Mouse (Mus musculus): Measurements from ENCODE around the gene Atp6v0a1. TPM values are rescaled to one million over a fixed set of nuclear protein-coding genes. Genes with fewer than 3 reads are reported as not detected.

Atp6v0a1 gene
- polyA plus RNA-seq, 2 experiments, result 32.7 to 60.9 TPM

DNA sequence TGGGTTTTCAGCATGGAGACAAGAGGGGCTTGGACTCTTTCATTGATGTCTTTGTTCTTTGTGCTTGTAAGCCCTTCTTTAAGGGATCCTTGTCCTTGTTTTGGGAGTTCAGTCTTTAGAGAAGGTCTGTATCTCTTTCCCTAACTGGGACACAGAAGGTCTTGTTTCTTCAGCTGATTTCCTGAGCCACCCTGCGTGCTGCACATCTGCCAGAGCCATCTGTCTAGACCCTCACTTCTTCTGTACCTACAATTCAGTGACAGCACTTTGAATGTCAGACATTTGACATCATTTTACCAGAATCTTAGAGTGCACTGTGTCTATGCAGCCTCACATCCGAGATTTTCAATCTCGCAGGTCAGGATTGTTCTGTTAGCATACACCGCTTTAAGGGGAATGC is 36.6 kb downstream of the Atp6v0a1 start:
- Histone ChIP-seq H3K4me1 (ENCODE audit: control insufficient read depth, insufficient read depth, low read length) (no peaks in the 10 kb centered on the region), H3K4me3 (replicated peaks; ENCODE audit: low read length) (no peak overlapping the region), H3K9me3 (ENCODE audit: control insufficient read depth, low read length) (no peaks in the 10 kb centered on the region), H3K27ac (replicated peaks; ENCODE audit: low read depth, low read length) (no peak overlapping the region), H3K9ac (ENCODE audit: low read depth, low read length, severe bottlenecking) (no peak overlapping the region), H3K4me2 (replicated peaks; ENCODE audit: low read depth, low read length, severe bottlenecking) (no peak overlapping the region), H3K27me3 (ENCODE audit: control insufficient read depth, insufficient read depth, low read length) (no peaks in the 10 kb centered on the region), H3K36me3 (ENCODE audit: control insufficient read depth, insufficient read depth, low read length) (peaks cover 92% of the 10 kb centered on the region)
- no peak for TF ChIP-seq POLR2A (IDR thresholded peaks at IDR 0.05; ENCODE audit: borderline replicate concordance, extremely low read depth, insufficient read depth, insufficient read length)
- DNase-seq (ENCODE audit: low spot score) (no peak), ATAC-seq (ENCODE audit: low FRiP score, low read depth) (no peak)
- 93% methylated on average over 4 of the region's 4 CpGs for WGBS

DNA sequence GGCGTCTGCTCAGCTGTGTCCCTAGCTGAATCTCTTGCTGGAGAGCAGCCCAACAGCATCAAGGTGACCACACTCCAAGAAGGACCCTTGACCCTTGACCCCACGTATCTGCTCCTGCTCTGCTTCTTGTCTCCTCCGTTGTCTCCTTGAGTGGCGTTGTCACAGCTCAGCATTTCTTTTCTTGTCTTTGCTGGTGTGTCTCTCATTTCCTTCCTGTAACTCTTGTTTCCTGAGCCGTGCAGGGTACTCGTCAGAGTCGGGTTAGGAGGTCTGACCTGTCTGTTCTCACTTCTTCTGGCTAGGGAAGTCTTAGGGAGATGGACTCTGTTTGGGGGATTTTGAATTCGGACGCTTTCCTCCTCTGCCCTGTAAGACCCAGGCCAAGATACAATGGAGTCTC is 37.2 kb downstream of the Atp6v0a1 start:
- H3K9me3 ChIP-seq (ENCODE audit: control insufficient read depth, low read length), result no peaks in the 10 kb centered on the region
- 81% methylated on average over 9 of the region's 9 CpGs for WGBS
- no peak overlapping the region for H3K9ac ChIP-seq (ENCODE audit: low read depth, low read length, severe bottlenecking)
- no peaks in the 10 kb centered on the region for H3K4me1 ChIP-seq (ENCODE audit: control insufficient read depth, insufficient read depth, low read length)
- ATAC-seq (ENCODE audit: low FRiP score, low read depth) (no peak), DNase-seq (ENCODE audit: low spot score) (no peak)
- no peak overlapping the region for H3K4me3 ChIP-seq (replicated peaks; ENCODE audit: low read length)
- no peak for TF ChIP-seq POLR2A (IDR thresholded peaks at IDR 0.05; ENCODE audit: borderline replicate concordance, extremely low read depth, insufficient read depth, insufficient read length)
- no peak overlapping the region for H3K27ac ChIP-seq (replicated peaks; ENCODE audit: low read depth, low read length)
- H3K27me3 ChIP-seq (ENCODE audit: control insufficient read depth, insufficient read depth, low read length), result no peaks in the 10 kb centered on the region
- H3K36me3 ChIP-seq (ENCODE audit: control insufficient read depth, insufficient read depth, low read length), result peaks cover 90% of the 10 kb centered on the region
- no peak overlapping the region for H3K4me2 ChIP-seq (replicated peaks; ENCODE audit: low read depth, low read length, severe bottlenecking)

DNA sequence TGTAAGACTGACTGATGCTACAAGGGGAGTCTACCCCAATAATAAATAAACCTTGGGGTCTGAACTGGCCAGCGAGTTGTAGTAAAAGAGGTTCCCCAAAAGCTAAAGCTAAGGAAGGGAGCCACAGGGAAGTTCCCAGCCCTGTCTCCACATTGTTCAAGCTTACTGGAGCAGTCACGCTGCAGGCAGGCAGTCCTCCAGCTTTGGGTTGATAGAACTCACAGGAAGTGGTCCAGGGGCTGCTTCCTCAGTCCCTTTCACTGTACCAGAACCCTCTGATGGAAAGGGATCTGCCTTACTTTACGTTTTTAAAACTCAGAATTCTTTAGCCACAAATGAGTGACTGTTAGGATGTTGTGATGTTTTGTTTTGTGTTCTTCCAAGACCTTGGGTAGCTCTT is 38.2 kb downstream of the Atp6v0a1 start:
- H3K4me2 ChIP-seq (replicated peaks; ENCODE audit: low read depth, low read length, severe bottlenecking), result no peak overlapping the region
- 86% methylated on average over 3 of the region's 3 CpGs for WGBS
- H3K36me3 ChIP-seq (ENCODE audit: control insufficient read depth, insufficient read depth, low read length), result peaks cover 89% of the 10 kb centered on the region
- DNase-seq (ENCODE audit: low spot score) (no peak), ATAC-seq (ENCODE audit: low FRiP score, low read depth) (no peak)
- H3K27ac ChIP-seq (replicated peaks; ENCODE audit: low read depth, low read length), result no peak overlapping the region
- no peaks in the 10 kb centered on the region for H3K4me1 ChIP-seq (ENCODE audit: control insufficient read depth, insufficient read depth, low read length)
- H3K27me3 ChIP-seq (ENCODE audit: control insufficient read depth, insufficient read depth, low read length), result no peaks in the 10 kb centered on the region
- no peak for TF ChIP-seq POLR2A (IDR thresholded peaks at IDR 0.05; ENCODE audit: borderline replicate concordance, extremely low read depth, insufficient read depth, insufficient read length)
- no peaks in the 10 kb centered on the region for H3K9me3 ChIP-seq (ENCODE audit: control insufficient read depth, low read length)
- H3K9ac ChIP-seq (ENCODE audit: low read depth, low read length, severe bottlenecking), result no peak overlapping the region
- no peak overlapping the region for H3K4me3 ChIP-seq (replicated peaks; ENCODE audit: low read length)

DNA sequence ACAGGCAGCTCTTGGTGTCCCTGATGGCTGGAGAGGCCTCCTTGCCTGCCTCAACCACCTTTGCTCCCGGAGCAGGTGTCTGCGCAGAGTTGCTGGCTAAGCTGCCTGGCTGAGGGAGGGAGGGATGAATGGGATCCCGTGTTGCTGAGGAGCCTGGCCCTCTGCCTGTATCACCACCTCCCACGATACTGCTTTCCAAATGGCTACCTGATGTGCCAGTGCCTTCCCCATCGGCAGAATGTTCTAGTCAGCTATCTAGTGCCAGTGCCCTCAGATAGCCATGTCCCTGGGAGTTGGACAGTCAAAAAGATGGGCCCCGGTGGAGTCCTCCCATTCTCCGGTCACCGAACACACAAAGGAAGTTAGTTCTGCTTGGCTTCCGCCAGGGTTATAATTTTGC is 41.1 kb downstream of the Atp6v0a1 start:
- no peak overlapping the region for H3K4me2 ChIP-seq (replicated peaks; ENCODE audit: low read depth, low read length, severe bottlenecking)
- H3K9ac ChIP-seq (ENCODE audit: low read depth, low read length, severe bottlenecking), result no peak overlapping the region
- no peaks in the 10 kb centered on the region for H3K27me3 ChIP-seq (ENCODE audit: control insufficient read depth, insufficient read depth, low read length)
- no peak for TF ChIP-seq POLR2A (IDR thresholded peaks at IDR 0.05; ENCODE audit: borderline replicate concordance, extremely low read depth, insufficient read depth, insufficient read length)
- no peaks in the 10 kb centered on the region for H3K9me3 ChIP-seq (ENCODE audit: control insufficient read depth, low read length)
- peaks cover 63% of the 10 kb centered on the region for H3K36me3 ChIP-seq (ENCODE audit: control insufficient read depth, insufficient read depth, low read length)
- DNase-seq (ENCODE audit: low spot score) (no peak), ATAC-seq (ENCODE audit: low FRiP score, low read depth) (no peak)
- no peak overlapping the region for H3K4me3 ChIP-seq (replicated peaks; ENCODE audit: low read length)
- H3K27ac ChIP-seq (replicated peaks; ENCODE audit: low read depth, low read length), result no peak overlapping the region
- WGBS, result 93% methylated on average over 9 of the region's 9 CpGs
- H3K4me1 ChIP-seq (ENCODE audit: control insufficient read depth, insufficient read depth, low read length), result no peaks in the 10 kb centered on the region

DNA sequence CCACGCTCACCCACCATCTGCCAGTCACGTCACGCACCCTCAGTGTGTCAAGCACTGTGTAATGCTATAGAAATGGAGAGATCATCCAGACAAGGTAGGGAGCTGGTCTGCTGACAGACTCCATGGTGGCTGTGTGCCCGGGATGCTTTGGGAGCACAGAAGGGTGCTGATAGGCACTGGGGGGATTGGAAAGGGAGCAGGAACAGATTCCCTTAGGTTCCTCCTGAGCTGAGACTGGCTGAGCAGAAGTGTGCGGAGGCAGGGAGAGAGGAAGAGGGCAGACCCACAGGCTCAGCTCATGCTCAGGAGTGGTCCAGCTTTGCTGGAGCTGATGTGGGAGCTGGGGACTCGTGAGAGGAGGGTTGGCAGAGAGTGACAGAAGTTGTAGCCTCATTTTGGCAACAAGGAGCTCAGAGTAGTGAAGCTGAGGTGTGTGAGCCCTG is 41.8 kb downstream of the Atp6v0a1 start:
- H3K4me2 ChIP-seq (replicated peaks; ENCODE audit: low read depth, low read length, severe bottlenecking), result no peak overlapping the region
- H3K9me3 ChIP-seq (ENCODE audit: control insufficient read depth, low read length), result no peaks in the 10 kb centered on the region
- H3K27ac ChIP-seq (replicated peaks; ENCODE audit: low read depth, low read length), result no peak overlapping the region
- no peak for ATAC-seq (ENCODE audit: low FRiP score, low read depth)
- H3K4me1 ChIP-seq (ENCODE audit: control insufficient read depth, insufficient read depth, low read length), result no peaks in the 10 kb centered on the region
- TF ChIP-seq POLR2A (IDR thresholded peaks at IDR 0.05; ENCODE audit: borderline replicate concordance, extremely low read depth, insufficient read depth, insufficient read length), result no peak
- H3K27me3 ChIP-seq (ENCODE audit: control insufficient read depth, insufficient read depth, low read length), result no peaks in the 10 kb centered on the region
- 85% methylated on average over 6 of the region's 6 CpGs for WGBS
- H3K9ac ChIP-seq (ENCODE audit: low read depth, low read length, severe bottlenecking), result no peak overlapping the region
- no peak for DNase-seq (ENCODE audit: low spot score)
- no peak overlapping the region for H3K4me3 ChIP-seq (replicated peaks; ENCODE audit: low read length)
- H3K36me3 ChIP-seq (ENCODE audit: control insufficient read depth, insufficient read depth, low read length), result peaks cover 58% of the 10 kb centered on the region

DNA sequence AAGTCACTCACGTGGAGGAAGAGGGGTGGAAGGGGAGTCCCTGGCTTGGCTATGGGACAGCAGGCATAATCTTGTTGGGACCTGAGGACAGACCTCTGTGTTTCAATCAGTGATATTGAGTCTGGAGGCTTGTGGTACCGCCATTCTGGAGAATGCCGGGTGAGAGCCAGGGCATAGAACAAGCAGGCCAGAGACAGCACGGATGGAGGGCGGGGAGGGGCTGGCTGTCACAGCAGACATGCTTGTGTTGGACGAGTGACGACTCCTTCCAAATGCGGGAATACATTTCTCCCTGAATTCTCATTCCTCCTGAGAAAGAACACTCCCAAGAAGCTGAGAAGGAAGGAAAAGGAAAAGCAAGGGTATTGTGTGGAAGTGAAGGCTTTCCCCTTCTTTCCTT is 42.4 kb downstream of the Atp6v0a1 start:
- no peaks in the 10 kb centered on the region for H3K4me1 ChIP-seq (ENCODE audit: control insufficient read depth, insufficient read depth, low read length)
- H3K27ac ChIP-seq (replicated peaks; ENCODE audit: low read depth, low read length), result no peak overlapping the region
- H3K9ac ChIP-seq (ENCODE audit: low read depth, low read length, severe bottlenecking), result no peak overlapping the region
- H3K4me2 ChIP-seq (replicated peaks; ENCODE audit: low read depth, low read length, severe bottlenecking), result no peak overlapping the region
- TF ChIP-seq POLR2A (IDR thresholded peaks at IDR 0.05; ENCODE audit: borderline replicate concordance, extremely low read depth, insufficient read depth, insufficient read length), result no peak
- no peaks in the 10 kb centered on the region for H3K9me3 ChIP-seq (ENCODE audit: control insufficient read depth, low read length)
- ATAC-seq (ENCODE audit: low FRiP score, low read depth) (no peak), DNase-seq (ENCODE audit: low spot score) (no peak)
- no peak overlapping the region for H3K4me3 ChIP-seq (replicated peaks; ENCODE audit: low read length)
- 78% methylated on average over 8 of the region's 8 CpGs for WGBS
- no peaks in the 10 kb centered on the region for H3K27me3 ChIP-seq (ENCODE audit: control insufficient read depth, insufficient read depth, low read length)
- peaks cover 54% of the 10 kb centered on the region for H3K36me3 ChIP-seq (ENCODE audit: control insufficient read depth, insufficient read depth, low read length)

All from limb, embryonic 14.5 days (tissue).